Mouse (Mus musculus): ENCODE results near the gene Lrrc51.

GRCm38 (mm10) chr7:101969694-101970428 lies 36.2 kb upstream of the Lrrc51 start:
- TF ChIP-seq CTCF (IDR thresholded peaks at IDR 0.05; ENCODE audit: extremely low read depth, insufficient read length, insufficient replicate concordance, low read depth, low read length) = no peak
- peak; percentile 37; the same call in 1 of the 2 replicates for TF ChIP-seq POLR2A (IDR thresholded peaks at IDR 0.05; ENCODE audit: low read depth, low read length)
